Mouse (Mus musculus) stomach, postnatal 0 days (tissue): ENCODE measurements around the gene Trim29.
A peak's percentile ranks its signal among the peaks of the same experiment; 100 is the strongest.

Experiments
- CTCF ChIP-seq: IDR thresholded peaks from 2 replicates; pipeline ENCODE4 v1.5.1; 2016; ENCODE audit warnings: antibody characterized with exemption, low read depth, mild to moderate bottlenecking, moderate library complexity
- EP300 ChIP-seq: optimal IDR thresholded peaks from 2 replicates; pipeline ENCODE3; 2016; ENCODE audit warnings: antibody characterized with exemption

DNA sequence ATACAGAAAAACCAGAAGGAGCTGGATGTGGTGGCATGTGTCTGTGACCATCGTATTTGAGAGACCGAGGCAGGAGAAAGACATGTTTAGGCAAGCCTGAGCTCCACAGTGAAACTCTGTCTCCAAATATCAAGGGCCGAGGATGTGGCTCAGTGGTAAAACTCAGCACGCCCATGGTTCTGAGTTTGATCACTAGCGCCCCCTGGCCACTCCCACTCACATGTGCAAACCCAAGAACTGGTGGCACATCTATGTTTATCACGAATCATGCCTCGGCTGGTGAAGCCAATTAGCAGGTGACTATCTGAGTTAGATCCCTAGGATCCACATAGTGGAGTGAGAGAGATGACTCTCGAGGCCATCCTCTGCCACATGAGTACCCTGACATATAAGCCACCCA is 43.3 kb upstream of the Trim29 start:
- TF ChIP-seq CTCF: peak; percentile 62
- no peak for TF ChIP-seq EP300
